Mouse (Mus musculus) liver, embryonic 11.5 days (tissue): ENCODE measurements around the gene Myo15. TPM values are rescaled to one million over a fixed set of nuclear protein-coding genes. Genes with fewer than 3 reads are reported as not detected.
"Not testable (repeated sequence)": the region's sequence is repeated elsewhere in the genome, so short reads cannot be mapped to it uniquely, and the experiment has no call there.

Experiments
- ATAC-seq: fragments of 200-750 bp; cut with Nextera tagmentation; replicated peaks from 2 replicates; pipeline ENCODE4 v1.8.0; 2017; ENCODE audit warnings: moderate number of reproducible peaks, mild to moderate bottlenecking, moderate TSS enrichment, moderate library complexity; ENCODE audit not compliant: low FRiP score
- DNase-seq: peaks from one replicate; pipeline ENCODE4 v3.0.0-alpha.2; 2017; ENCODE audit warnings: low spot score
- H3K27ac ChIP-seq: fragments of 300-500 bp; sonication (generic); 2 replicates; pipeline ENCODE4 v1.5.1; 2014; ENCODE audit warnings: mild to moderate bottlenecking, low read depth, low read length, control low read depth
- H3K27me3 ChIP-seq: fragments of 300-500 bp; sonication (generic); replicated peaks from 2 replicates; pipeline ENCODE4 v1.6.1; 2014; ENCODE audit warnings: low read length, mixed read lengths; ENCODE audit not compliant: control insufficient read depth, insufficient read depth
- H3K36me3 ChIP-seq: fragments of 300-500 bp; sonication (generic); 2 replicates; pipeline ENCODE4 v1.6.1; 2014; ENCODE audit warnings: mild to moderate bottlenecking, low read length, moderate library complexity, mixed read lengths; ENCODE audit not compliant: control insufficient read depth, insufficient read depth
- H3K4me1 ChIP-seq: fragments of 300-500 bp; sonication (generic); replicated peaks from 2 replicates; pipeline ENCODE4 v1.6.1; 2014; ENCODE audit warnings: low read length, mixed read lengths; ENCODE audit not compliant: control insufficient read depth, insufficient read depth
- H3K4me2 ChIP-seq: fragments of 300-500 bp; sonication (generic); 2 replicates; pipeline ENCODE4 v1.6.1; 2014; ENCODE audit warnings: mild to moderate bottlenecking, control low read depth, moderate library complexity
- H3K4me3 ChIP-seq: fragments of 300-500 bp; sonication (generic); 2 replicates; pipeline ENCODE4 v1.5.1; 2014; ENCODE audit warnings: low read depth, low read length, control low read depth
- H3K9ac ChIP-seq: fragments of 300-500 bp; sonication (generic); 2 replicates; pipeline ENCODE4 v1.6.1; 2014; ENCODE audit warnings: low read depth, low read length, control low read depth
- H3K9me3 ChIP-seq: fragments of 300-500 bp; sonication (generic); 2 replicates; pipeline ENCODE4 v1.6.1; 2016; ENCODE audit warnings: low read length, inconsistent platforms, mixed read lengths; ENCODE audit not compliant: control insufficient read depth
- WGBS: fragments of 180-500 bp; shearing (Covaris S2); extraction: QIAGEN DNeasy Blood & Tissue Kit; methylation state at CpG from one replicate; pipeline ENCODE4 v1.1.7; 2014; 5-methylcytosine and 5-hydroxymethylcytosine counted together
- polyA plus RNA-seq: library from polyadenylated mRNA; unstranded; fragments of >200 nt; fragmentation: Nextera tagmentation; extraction: Ambion mirVana; gene quantifications from 2 replicates; pipeline ENCODE4 v1.2.1, GENCODE M21; 2014

The Myo15 gene
- 0.34 and 0.52 TPM in 2 replicates for polyA plus RNA-seq

DNA sequence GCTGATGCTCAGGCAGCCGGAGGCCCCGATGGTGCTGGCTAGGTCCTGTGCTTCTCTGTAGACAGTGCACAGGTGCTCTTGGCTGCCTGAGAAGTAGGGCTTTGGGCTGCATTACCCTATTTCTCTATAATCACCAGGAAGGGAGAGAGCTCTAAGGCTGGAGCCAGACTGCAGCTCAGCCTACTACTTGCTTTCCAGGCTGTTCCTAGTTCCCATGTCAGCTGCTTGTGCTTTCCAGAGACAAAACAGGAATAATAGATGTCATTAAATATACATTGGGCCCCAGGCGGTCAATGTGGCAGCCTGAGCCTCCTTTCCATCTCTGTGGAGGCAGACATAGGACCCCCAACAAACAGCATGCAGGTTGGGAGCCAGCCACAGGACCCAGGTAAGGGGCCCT lies at the start of gene Myo15:
Gene Myo15 (plus strand): TSS at position 301 of the 400 bp plus-strand sequence.
- no peaks in the 10 kb centered on the region for H3K27me3 ChIP-seq
- H3K27ac ChIP-seq: no peak within 1 kb of the TSS
- DNase-seq (no peak), ATAC-seq (no peak)
- no peaks in the 10 kb centered on the region for H3K9me3 ChIP-seq
- no peak within 1 kb of the TSS for H3K4me3 ChIP-seq
- 89% methylated on average over 3 of the region's 3 CpGs for WGBS
- H3K4me2 ChIP-seq: no peak within 1 kb of the TSS
- H3K4me1 ChIP-seq: no peaks in the 10 kb centered on the region
- H3K36me3 ChIP-seq: peaks cover 29% of the 10 kb centered on the region
- H3K9ac ChIP-seq: no peak within 1 kb of the TSS

DNA sequence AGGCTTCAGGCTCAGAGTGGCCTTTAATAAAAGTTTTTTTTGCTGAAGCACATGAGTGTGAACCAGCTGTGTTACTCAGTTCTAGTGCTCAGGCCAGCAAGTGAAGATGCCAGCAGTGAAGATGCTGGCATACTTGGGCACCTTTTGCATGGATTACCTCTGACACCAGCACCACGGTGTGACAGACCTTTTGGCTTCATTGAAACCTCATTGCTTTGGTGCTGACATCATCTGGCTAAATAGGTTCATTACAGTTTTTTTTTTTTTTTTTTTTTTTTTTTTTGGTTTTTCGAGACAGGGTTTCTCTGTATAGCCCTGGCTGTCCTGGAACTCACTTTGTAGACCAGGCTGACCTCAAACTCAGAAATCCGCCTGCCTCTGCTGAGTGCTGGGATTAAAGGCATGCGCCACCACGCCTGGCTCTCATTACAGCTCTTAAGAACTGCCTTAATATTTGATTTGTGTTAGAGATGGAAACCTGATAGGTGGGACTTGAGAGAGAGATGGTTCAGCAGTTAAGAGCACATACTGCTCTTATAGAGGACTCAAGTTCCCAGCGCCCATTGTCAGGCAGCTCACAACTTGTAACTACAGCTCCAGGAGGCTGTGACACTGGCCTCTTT lies 47.0 kb upstream of the Myo15 start:
- H3K4me2 ChIP-seq: no peak overlapping the region
- ATAC-seq (no peak), DNase-seq (no peak)
- no peak overlapping the region for H3K9ac ChIP-seq
- peaks cover 2% of the 10 kb centered on the region; the same call in 1 of the 2 replicates for H3K36me3 ChIP-seq
- no peaks in the 10 kb centered on the region for H3K9me3 ChIP-seq
- peaks cover 10% of the 10 kb centered on the region for H3K4me1 ChIP-seq
- H3K4me3 ChIP-seq: no peak overlapping the region
- 71% methylated on average over 5 of the region's 6 CpGs for WGBS
- H3K27me3 ChIP-seq: no peaks in the 10 kb centered on the region
- H3K27ac ChIP-seq: no peak overlapping the region

GRCm38 (mm10) chr11:60423006-60423405 lies 46.1 kb upstream of the Myo15 start:
- WGBS: 53% methylated on average over 1 of the region's 1 CpGs
- H3K4me3 ChIP-seq: no peak overlapping the region
- H3K27ac ChIP-seq: no peak overlapping the region
- H3K4me2 ChIP-seq: no peak overlapping the region
- no peaks in the 10 kb centered on the region for H3K27me3 ChIP-seq
- no peak overlapping the region for H3K9ac ChIP-seq
- peaks cover 10% of the 10 kb centered on the region for H3K4me1 ChIP-seq
- peaks cover 4% of the 10 kb centered on the region; the same call in 1 of the 2 replicates for H3K36me3 ChIP-seq
- no peak for DNase-seq
- H3K9me3 ChIP-seq: no peaks in the 10 kb centered on the region
- no peak for ATAC-seq

DNA sequence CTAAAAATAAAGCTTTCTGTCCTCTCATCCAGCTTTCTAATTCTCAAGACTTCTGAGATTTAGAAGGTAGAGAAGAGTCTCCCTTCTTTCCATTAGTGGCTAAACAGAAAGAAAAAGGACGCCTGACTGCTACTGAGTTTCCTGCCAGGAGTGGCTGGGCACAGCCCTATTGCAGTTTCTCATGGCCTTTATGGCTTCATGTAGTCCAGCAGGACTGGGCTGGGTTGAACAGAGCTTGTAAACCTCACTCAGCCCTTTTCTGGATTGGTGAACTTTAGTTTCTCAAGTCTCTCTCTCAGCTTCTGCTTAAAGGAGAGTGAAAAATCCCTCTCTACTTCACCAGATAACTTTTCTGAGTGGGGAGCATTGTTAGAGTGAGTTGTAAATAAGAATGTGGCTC lies 42.7 kb upstream of the Myo15 start:
- no peaks in the 10 kb centered on the region for H3K4me1 ChIP-seq
- H3K9ac ChIP-seq: no peak overlapping the region
- no peak overlapping the region for H3K27ac ChIP-seq
- H3K36me3 ChIP-seq: peaks cover 11% of the 10 kb centered on the region; the same call in 1 of the 2 replicates
- no peak overlapping the region for H3K4me2 ChIP-seq
- H3K4me3 ChIP-seq: no peak overlapping the region
- no peak for ATAC-seq
- 76% methylated on average over 1 of the region's 1 CpGs for WGBS
- H3K27me3 ChIP-seq: no peaks in the 10 kb centered on the region
- no peaks in the 10 kb centered on the region for H3K9me3 ChIP-seq
- no peak for DNase-seq

- Histone ChIP-seq H3K27me3 (no peaks in the 10 kb centered on the region), H3K4me3 (no peak overlapping the region), H3K36me3 (peaks cover 16% of the 10 kb centered on the region; the same call in 1 of the 2 replicates), H3K9ac (no peak overlapping the region), H3K9me3 (no peaks in the 10 kb centered on the region), H3K4me2 (no peak overlapping the region), H3K27ac (no peak overlapping the region), H3K4me1 (no peaks in the 10 kb centered on the region)
- ATAC-seq: no peak
- DNase-seq: no peak
- 89% methylated on average over 3 of the region's 3 CpGs for WGBS
Observed at GRCm38 (mm10) chr11:60427628-60428027, 41.5 kb upstream of the Myo15 start.

- no peak overlapping the region for H3K9ac ChIP-seq
- H3K36me3 ChIP-seq: peaks cover 25% of the 10 kb centered on the region
- no peak for ATAC-seq
- H3K4me1 ChIP-seq: no peaks in the 10 kb centered on the region; the same call in 1 of the 2 replicates
- no peak overlapping the region for H3K4me2 ChIP-seq
- no peak overlapping the region for H3K4me3 ChIP-seq
- H3K27me3 ChIP-seq: no peaks in the 10 kb centered on the region
- no peak overlapping the region for H3K27ac ChIP-seq
- no peak for DNase-seq
- H3K9me3 ChIP-seq: no peaks in the 10 kb centered on the region
Observed at GRCm38 (mm10) chr11:60433501-60433900, 35.6 kb upstream of the Myo15 start.

DNA sequence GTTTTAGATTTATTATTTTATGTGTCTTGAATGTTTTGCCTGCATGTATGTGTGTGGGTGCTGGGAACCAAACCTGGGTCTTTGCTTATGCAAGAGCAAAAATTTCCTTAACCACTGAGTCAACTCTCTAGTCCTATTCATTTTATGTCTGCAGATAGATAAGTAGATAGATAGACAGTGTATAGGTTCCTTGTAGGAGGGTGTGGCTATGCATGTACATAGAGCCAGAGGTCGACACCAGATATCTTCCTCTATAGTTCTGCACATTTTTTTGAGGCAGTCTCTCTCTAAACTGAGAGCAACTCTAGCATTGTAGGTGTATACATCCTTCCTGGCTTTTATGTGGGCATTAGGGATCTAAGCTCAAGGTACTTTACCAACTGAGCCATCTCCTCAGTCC lies 34.0 kb upstream of the Myo15 start:
- Histone ChIP-seq H3K4me1 (no peaks in the 10 kb centered on the region; the same call in 1 of the 2 replicates), H3K36me3 (peaks cover 22% of the 10 kb centered on the region), H3K4me3 (no peak overlapping the region), H3K27me3 (no peaks in the 10 kb centered on the region), H3K9me3 (no peaks in the 10 kb centered on the region), H3K9ac (no peak overlapping the region), H3K4me2 (no peak overlapping the region), H3K27ac (no peak overlapping the region)
- no peak for ATAC-seq
- WGBS: 67% methylated on average over 1 of the region's 1 CpGs
- DNase-seq: no peak

DNA sequence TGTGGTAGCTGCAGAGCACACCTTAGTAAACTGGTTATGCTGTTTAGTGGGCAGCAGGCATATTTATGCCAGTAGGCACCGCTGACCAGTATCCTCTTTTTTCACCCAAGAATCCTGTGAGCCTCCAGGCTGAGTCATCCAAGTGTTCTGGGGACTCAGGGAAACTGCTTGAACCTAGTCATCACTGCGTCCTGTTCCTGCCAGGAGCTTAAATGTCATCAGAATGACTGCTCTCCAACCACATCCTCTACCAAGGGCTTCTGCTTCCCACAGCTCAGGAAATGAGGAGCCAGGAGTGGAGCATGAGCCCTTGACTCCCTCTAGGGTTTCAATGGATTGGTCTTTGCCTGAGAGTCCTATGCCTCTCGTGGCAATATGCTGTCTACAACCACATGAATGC lies 32.5 kb upstream of the Myo15 start:
- WGBS: 70% methylated on average over 3 of the region's 3 CpGs
- no peak overlapping the region for H3K4me2 ChIP-seq
- H3K4me3 ChIP-seq: no peak overlapping the region
- no peaks in the 10 kb centered on the region; the same call in 1 of the 2 replicates for H3K4me1 ChIP-seq
- no peaks in the 10 kb centered on the region for H3K27me3 ChIP-seq
- DNase-seq (no peak), ATAC-seq (no peak)
- peaks cover 20% of the 10 kb centered on the region for H3K36me3 ChIP-seq
- no peaks in the 10 kb centered on the region for H3K9me3 ChIP-seq
- H3K27ac ChIP-seq: no peak overlapping the region
- H3K9ac ChIP-seq: no peak overlapping the region

DNA sequence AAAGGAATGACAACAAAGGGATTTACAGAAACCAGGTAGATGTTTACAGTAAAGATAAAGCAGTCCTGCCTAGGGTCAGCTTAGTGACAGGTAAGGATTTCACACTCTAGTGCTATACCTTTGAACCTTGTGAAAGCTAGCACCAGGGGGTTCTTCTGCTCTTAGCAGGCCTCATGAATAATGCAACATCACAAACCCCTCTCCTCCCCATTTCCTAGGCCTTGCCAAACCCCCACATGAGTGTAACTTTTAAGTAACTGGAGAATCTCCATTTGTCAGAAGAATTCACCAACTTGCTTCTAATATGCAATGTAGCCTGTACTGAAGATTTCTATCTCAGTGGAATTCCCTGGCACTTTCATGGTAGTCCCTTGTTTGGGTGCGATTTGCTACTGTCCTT lies 29.5 kb upstream of the Myo15 start:
- H3K27me3 ChIP-seq, H3K4me1 ChIP-seq, H3K27ac ChIP-seq, ATAC-seq, H3K9ac ChIP-seq, H3K9me3 ChIP-seq, H3K4me2 ChIP-seq, DNase-seq, H3K4me3 ChIP-seq: not testable (repeated sequence)
- WGBS: 41% methylated on average over 1 of the region's 1 CpGs
- peaks cover 11% of the 10 kb centered on the region for H3K36me3 ChIP-seq
